Mouse (Mus musculus) forebrain, postnatal 0 days (tissue): Measurements from ENCODE around the gene Psmc6. TPM values are rescaled to one million over a fixed set of nuclear protein-coding genes. Genes with fewer than 3 reads are reported as not detected.

Source experiments
- ATAC-seq: fragments of 200-750 bp; cut with Nextera tagmentation; 2 replicates; pipeline ENCODE4 v1.8.0; 2017; ENCODE audit warnings: mild to moderate bottlenecking, moderate library complexity
- DNase-seq: peaks from one replicate; pipeline ENCODE4 v3.0.0-alpha.2; 2015
- H3K27ac ChIP-seq: fragments of 300-500 bp; sonication (generic); 2 replicates; pipeline ENCODE4 v1.5.1; 2014; ENCODE audit warnings: low read depth, mild to moderate bottlenecking, antibody characterized with exemption, low read length, moderate library complexity, mixed read lengths
- H3K27me3 ChIP-seq: fragments of 300-500 bp; sonication (generic); 2 replicates; pipeline ENCODE4 v1.6.1; 2014; ENCODE audit warnings: mild to moderate bottlenecking, low read length, mixed read lengths; ENCODE audit not compliant: insufficient read depth
- H3K36me3 ChIP-seq: fragments of 300-500 bp; sonication (generic); 2 replicates; pipeline ENCODE4 v1.6.1; 2014; ENCODE audit warnings: mild to moderate bottlenecking, moderate library complexity; ENCODE audit not compliant: insufficient read depth
- H3K4me1 ChIP-seq: fragments of 300-500 bp; sonication (generic); 2 replicates; pipeline ENCODE4 v1.6.1; 2014; ENCODE audit warnings: antibody characterized with exemption; ENCODE audit not compliant: insufficient read depth
- H3K4me2 ChIP-seq: fragments of 300-500 bp; sonication (generic); 2 replicates; pipeline ENCODE4 v1.6.1; 2014; ENCODE audit warnings: low read depth, mild to moderate bottlenecking, moderate library complexity
- H3K4me3 ChIP-seq: fragments of 300-500 bp; sonication (generic); 2 replicates; pipeline ENCODE4 v1.5.1; 2014; ENCODE audit warnings: low read depth, low read length, mixed read lengths
- H3K9ac ChIP-seq: fragments of 300-500 bp; sonication (generic); 2 replicates; pipeline ENCODE4 v1.6.1; 2014; ENCODE audit warnings: mild to moderate bottlenecking
- H3K9me3 ChIP-seq: fragments of 300-500 bp; sonication (generic); 2 replicates; pipeline ENCODE4 v1.6.1; 2016; ENCODE audit warnings: low read length
- CTCF ChIP-seq: sonication (generic); IDR thresholded peaks from 2 replicates; pipeline ENCODE4 v1.5.1; 2016; ENCODE audit warnings: antibody characterized with exemption, control low read depth, low read depth
- WGBS: fragments of 180-500 bp; shearing (Covaris S2); extraction: QIAGEN DNeasy Blood & Tissue Kit; methylation state at CpG from one replicate; pipeline ENCODE4 v1.1.7; 2014; 5-methylcytosine and 5-hydroxymethylcytosine counted together
- polyA plus RNA-seq: library from polyadenylated mRNA; unstranded; fragments of >200 nt; fragmentation: Nextera tagmentation; extraction: Ambion mirVana; gene quantifications from 2 replicates; pipeline ENCODE4 v1.2.1, GENCODE M21; 2015
- total RNA-seq: library from RNA; depleted of rRNA; stranded (reverse); fragments of >200 nt; gene quantifications from 2 replicates; pipeline ENCODE4 v1.2.3, GENCODE M21; 2014; rRNA removed

The Psmc6 gene
- total and polyA plus RNA-seq, 2 experiments from 2014 or later, result 140 to 156 TPM

GRCm38 (mm10) chr14:45385596-45385995 is 56.0 kb downstream of the Psmc6 start:
- Histone ChIP-seq H3K36me3 (no peaks in the 10 kb centered on the region; the same call in 1 of the 2 replicates), H3K27me3 (no peaks in the 10 kb centered on the region), H3K4me1 (peaks cover 10% of the 10 kb centered on the region), H3K9ac (no peak overlapping the region), H3K9me3 (no peaks in the 10 kb centered on the region), H3K4me2 (no peak overlapping the region), H3K27ac (no peak overlapping the region), H3K4me3 (no peak overlapping the region)
- no peak for ATAC-seq
- WGBS, result 93% methylated on average over 2 of the region's 2 CpGs
- no peak for DNase-seq
- no peak for TF ChIP-seq CTCF

GRCm38 (mm10) chr14:45387480-45387879 is 57.9 kb downstream of the Psmc6 start:
- WGBS, result 22% methylated on average over 2 of the region's 2 CpGs
- H3K27me3 ChIP-seq, result no peaks in the 10 kb centered on the region
- H3K36me3 ChIP-seq, result no peaks in the 10 kb centered on the region
- H3K4me1 ChIP-seq, result peaks cover 10% of the 10 kb centered on the region
- DNase-seq (no peak), ATAC-seq (no peak)
- no peak for TF ChIP-seq CTCF
- no peak overlapping the region for H3K9ac ChIP-seq
- no peaks in the 10 kb centered on the region for H3K9me3 ChIP-seq
- peak overlapping the region; percentile 74; the same call in 1 of the 2 replicates for H3K4me3 ChIP-seq
- H3K4me2 ChIP-seq, result peak overlapping the region; percentile 87
- no peak overlapping the region for H3K27ac ChIP-seq

GRCm38 (mm10) chr14:45388345-45389181 is 59.0 kb downstream of the Psmc6 start:
- 5% methylated on average over 68 of the region's 71 CpGs for WGBS
- H3K27ac ChIP-seq, result peak overlapping the region; percentile 81
- peak; percentile 83 for DNase-seq
- H3K9ac ChIP-seq, result peak overlapping the region; percentile 90
- H3K36me3 ChIP-seq, result no peaks in the 10 kb centered on the region
- peaks cover 10% of the 10 kb centered on the region for H3K4me1 ChIP-seq
- peak; percentile 44 for TF ChIP-seq CTCF
- H3K9me3 ChIP-seq, result no peaks in the 10 kb centered on the region
- H3K4me3 ChIP-seq, result peak overlapping the region; percentile 74
- H3K27me3 ChIP-seq, result no peaks in the 10 kb centered on the region
- peak overlapping the region; percentile 87 for H3K4me2 ChIP-seq
- peak; percentile 94 for ATAC-seq

- H3K27me3 ChIP-seq, result no peaks in the 10 kb centered on the region
- 14% methylated on average over 3 of the region's 3 CpGs for WGBS
- no peaks in the 10 kb centered on the region for H3K9me3 ChIP-seq
- peak overlapping the region; percentile 74 for H3K4me3 ChIP-seq
- no peak for TF ChIP-seq CTCF
- H3K9ac ChIP-seq, result peak overlapping the region; percentile 90
- H3K4me1 ChIP-seq, result peaks cover 10% of the 10 kb centered on the region
- H3K27ac ChIP-seq, result peak overlapping the region; percentile 81
- DNase-seq (no peak), ATAC-seq (peak; percentile 45)
- H3K4me2 ChIP-seq, result peak overlapping the region; percentile 87
- H3K36me3 ChIP-seq, result no peaks in the 10 kb centered on the region
Observed at GRCm38 (mm10) chr14:45389194-45389593, 59.6 kb downstream of the Psmc6 start.

Other genes with a start within 250 kb of the Psmc6 start
- gene Gpr137c, start 110.1 kb upstream of the Psmc6 start, total RNA-seq, result 38.7 and 42.8 TPM in 2 replicates
- 7.2 and 9.4 TPM in 2 replicates for gene Gpr137c, start 110.1 kb upstream of the Psmc6 start, polyA plus RNA-seq
- gene Txndc16, start 109.5 kb upstream of the Psmc6 start, total RNA-seq, result 51.9 and 61.2 TPM in 2 replicates
- 26.1 and 32.5 TPM in 2 replicates for gene Txndc16, start 109.5 kb upstream of the Psmc6 start, polyA plus RNA-seq
- gene Ero1l, start 11.0 kb upstream of the Psmc6 start, total RNA-seq, result 19.1 and 24.9 TPM in 2 replicates
- gene Ero1l, start 11.0 kb upstream of the Psmc6 start, polyA plus RNA-seq, result 13.8 and 17.9 TPM in 2 replicates
- gene Styx, start 21.3 kb downstream of the Psmc6 start, total RNA-seq, result 35.9 and 36.2 TPM in 2 replicates
- gene Styx, start 21.3 kb downstream of the Psmc6 start, polyA plus RNA-seq, result 59.2 and 72.2 TPM in 2 replicates
- 23.6 and 31.1 TPM in 2 replicates for gene Gnpnat1, start 75.1 kb downstream of the Psmc6 start, total RNA-seq
- 14.9 and 19.2 TPM in 2 replicates for gene Gnpnat1, start 75.1 kb downstream of the Psmc6 start, polyA plus RNA-seq
- 29.5 and 36.2 TPM in 2 replicates for gene Fermt2, start 200.3 kb downstream of the Psmc6 start, total RNA-seq
- 59.4 and 61.5 TPM in 2 replicates for gene Fermt2, start 200.3 kb downstream of the Psmc6 start, polyA plus RNA-seq